Mouse (Mus musculus): Measurements from ENCODE around the gene Lnx1. TPM values are rescaled to one million over a fixed set of nuclear protein-coding genes. Genes with fewer than 3 reads are reported as not detected.

Lnx1 gene
- 4.3 and 5.0 TPM in 2 replicates for total RNA-seq (2021)
- long read RNA-seq, partial matches to known transcripts: 1 of 5 reads
- long read RNA-seq, other reads (novel, unspliced or antisense): 0 of 5 reads

DNA sequence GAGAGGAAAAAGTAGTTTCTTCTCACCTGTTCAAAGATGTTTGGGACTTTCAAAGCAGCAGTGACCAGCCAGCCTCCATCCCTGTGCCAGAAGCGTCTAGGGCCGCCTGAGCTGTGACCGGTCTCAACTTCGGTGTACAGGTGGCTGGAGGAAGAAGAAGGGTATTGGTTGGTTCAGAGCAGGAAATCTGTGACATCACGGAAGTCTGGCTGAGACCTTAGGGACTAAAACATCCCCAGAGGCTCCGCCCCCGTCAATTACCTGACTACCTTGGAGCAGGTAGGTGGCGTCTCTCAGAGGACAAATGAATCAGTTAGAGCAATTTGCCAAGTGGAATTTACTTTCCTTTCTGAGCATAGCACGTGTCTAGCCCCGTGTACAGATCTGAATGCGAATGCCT is at the start of gene Lnx1:
Gene Lnx1, minus strand, starts transcription at position 147 of the 400 bp plus-strand sequence.
- DNase-seq: no peak

DNA sequence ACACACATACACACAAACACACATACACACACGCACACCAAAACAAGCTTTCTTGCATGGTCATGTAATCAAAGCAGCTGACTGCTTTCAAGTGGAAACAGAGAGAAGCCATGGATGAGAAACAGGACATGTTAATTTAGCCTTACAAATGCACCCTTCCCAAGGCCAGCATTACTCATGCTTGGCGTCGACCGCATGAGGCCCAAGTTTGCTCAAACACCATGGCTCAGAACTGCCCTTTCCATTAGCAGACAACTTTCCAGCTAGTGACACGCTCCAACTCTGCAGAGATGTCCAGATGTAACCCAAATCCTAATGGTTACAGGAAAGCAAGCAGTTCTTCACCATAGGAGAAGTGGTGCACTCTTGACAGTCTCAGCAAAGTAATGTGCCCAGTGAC is 47.8 kb upstream of the Lnx1 start:
- DNase-seq: peak; percentile 53

DNA sequence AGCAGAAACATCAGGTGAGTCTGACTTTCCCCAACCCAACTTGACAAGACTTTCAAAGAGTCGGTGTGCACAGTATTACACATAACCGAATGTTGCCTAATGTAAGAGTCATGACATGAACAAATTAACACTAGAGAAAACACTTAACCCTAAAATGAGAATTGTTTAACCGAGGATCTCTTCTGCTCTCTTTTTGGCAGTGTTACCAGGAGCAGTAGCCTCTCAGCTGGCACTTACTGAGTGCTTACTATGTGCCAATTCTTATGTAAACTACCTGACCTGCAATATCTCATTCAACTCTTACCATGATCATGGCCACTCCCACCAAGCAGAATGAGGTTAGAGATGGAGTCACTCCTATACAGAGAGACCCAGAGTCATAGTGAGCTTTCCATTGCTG is 44.8 kb upstream of the Lnx1 start:
- DNase-seq: no peak

DNA sequence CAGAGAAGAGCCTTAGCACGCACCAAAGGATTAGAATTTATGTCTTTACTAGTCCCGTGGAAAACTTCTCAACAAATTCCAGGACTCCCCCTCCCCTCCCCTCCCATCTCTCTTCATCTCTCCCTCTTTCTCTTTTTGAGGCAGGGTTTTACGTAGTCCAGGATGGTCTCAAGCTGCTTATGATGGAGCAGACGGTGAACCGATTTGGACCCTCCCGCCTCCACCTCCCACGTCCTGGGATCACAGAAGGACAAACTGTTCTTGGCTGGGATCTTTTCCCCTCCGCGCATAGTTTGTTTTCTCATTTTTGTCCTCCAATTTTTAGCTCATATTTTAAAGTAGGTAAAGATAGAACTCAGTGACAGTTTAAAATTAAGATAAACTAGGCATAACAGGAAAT is 38.2 kb upstream of the Lnx1 start:
- no peak for DNase-seq

DNA sequence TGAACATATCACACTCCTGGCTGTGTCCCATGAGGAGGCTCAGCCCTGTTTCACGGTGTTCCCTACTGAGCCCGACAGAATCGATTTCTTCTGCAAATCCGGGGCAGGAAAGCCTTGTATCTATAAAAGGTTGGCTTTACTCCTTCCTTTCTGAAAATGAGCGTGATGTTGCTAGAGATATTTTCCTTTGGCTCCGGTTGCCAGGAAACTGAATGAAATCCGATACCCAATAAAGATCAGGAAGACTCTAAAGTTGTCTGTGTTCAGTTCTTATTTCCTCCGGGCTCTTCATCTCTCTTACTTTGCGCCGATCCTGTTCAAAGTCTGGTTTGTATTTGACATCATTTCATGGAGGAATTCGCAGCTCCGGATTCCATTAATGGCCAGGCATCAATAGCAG is 36.7 kb upstream of the Lnx1 start:
- DNase-seq: no peak

DNA sequence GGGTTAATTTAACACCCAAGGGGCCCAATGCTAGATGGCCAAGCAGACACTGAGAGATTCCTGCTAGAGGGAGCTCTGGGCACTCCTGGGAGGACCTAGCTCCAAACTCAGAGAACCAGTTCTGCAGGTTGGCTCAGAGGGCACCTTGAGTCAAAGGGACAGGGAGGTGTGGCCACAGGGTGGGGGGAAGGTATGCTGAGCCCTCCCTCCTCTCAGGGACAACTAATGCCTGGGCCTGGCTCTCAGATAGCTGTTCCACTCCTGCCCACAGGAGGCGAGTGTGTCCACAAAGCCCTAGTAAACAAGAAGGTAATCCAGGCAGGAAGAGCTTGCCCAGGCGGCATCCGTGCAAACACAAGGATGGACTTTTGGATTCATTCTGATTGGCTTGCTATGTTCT is 35.6 kb upstream of the Lnx1 start:
- no peak for DNase-seq

DNA sequence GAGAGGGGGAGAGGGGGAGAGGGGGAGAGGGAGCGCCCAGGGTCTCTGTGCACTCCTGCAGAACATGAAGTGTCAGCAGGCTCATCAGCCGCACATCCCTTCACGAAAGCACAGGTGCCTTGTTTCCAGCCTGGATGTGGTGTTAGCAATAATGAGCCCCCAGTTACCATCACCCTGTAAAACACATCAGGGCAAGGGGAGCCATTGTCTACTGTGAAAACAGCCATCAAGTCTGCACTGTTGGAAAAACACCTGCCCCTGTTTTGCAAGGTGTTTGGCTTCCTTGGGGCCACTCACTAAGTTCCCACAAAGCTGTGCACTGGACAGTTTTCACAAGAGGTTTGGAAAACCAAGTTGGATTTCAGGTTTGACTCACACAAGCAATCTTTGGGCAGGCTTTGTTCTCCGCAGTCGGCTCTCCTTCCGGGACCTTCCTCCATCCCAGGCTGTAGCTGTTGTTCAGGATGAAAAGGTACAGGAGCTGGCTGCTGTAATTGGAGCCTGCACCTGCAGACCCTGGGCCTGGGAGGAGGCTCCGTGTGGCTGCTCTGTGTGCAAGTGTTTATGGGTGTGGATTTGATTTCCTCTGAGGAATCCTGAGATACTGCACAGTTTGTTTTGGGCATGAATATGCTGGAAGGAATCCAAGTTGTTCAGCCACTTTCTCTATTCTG is 31.3 kb upstream of the Lnx1 start:
- no peak for DNase-seq

DNA sequence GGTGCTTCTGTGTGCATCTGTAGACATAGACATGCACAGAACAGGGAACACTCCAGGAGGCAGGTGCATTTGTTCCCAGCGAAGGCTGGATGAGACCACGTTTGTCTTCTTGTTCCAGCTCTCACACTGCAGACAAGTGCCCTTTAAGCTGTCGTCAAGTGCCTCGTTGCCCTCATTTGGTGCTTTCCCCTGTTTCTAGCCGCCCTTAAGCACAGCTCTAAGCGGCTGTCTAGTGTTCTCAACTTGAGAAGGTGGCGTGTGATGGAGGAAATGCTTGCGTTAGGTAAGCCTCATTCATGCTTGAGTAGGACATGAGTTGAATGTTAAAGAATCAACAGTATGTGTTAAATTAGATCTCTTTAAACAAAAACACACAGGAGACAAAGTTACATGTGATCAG is 29.9 kb upstream of the Lnx1 start:
- DNase-seq: no peak

DNA sequence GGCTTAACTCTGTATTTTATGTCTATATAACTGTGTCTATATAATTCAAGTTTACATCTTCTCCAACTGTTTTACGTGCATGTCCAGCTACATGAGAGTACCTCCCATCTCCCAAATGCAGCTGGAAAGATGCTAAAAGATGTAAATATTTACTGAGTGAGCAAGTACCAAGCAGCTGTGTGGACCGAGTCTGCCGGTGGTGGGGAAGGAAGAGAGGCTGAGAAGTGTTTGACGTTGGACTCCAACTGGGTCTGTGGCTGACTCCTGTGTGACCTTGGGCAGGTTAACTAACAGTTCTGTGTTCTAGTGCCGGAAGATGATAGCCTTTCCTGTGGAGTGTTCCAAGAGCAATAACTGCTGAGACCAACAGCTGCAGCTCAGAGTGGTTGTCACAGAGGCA is 27.9 kb upstream of the Lnx1 start:
- no peak for DNase-seq

DNA sequence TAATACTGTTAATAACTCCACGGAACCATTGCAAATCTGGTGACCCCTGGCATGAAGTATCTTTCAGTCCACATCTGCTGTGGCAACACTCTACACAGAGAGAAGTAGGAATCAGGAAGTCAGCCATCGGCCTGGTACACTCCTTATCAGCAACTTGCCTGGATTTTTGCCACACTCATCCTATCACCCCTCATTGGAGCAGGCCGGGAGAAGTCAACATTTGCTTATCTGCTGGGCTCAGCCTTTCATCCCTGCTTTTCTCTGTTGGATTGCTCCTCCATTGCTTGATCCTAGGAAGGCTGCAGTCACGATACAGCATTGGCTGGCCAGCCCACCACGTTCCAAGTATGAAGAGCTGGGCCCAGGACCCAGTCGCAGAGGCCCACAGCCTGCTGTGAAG is 26.9 kb upstream of the Lnx1 start:
- no peak for DNase-seq

DNA sequence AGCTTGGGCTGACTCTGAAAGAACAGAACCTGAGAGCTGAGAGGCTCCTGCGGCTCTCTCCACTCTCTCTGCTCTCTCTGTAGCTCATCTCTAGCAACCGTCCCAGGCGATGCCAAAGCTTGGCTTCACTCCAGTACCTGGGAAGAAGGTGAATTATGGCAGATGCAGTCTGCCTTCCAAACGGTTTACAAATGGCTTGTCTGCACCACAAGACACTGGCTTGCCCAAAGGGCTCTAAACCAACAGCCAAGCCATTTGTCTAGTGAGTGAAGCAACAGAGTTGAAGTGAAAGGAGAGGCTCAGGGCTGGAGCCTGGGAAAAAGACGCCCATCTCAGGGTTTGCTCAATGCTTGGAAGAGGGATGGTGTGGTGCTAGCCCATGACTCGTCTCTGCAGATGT is 25.5 kb upstream of the Lnx1 start:
- no peak for DNase-seq

DNA sequence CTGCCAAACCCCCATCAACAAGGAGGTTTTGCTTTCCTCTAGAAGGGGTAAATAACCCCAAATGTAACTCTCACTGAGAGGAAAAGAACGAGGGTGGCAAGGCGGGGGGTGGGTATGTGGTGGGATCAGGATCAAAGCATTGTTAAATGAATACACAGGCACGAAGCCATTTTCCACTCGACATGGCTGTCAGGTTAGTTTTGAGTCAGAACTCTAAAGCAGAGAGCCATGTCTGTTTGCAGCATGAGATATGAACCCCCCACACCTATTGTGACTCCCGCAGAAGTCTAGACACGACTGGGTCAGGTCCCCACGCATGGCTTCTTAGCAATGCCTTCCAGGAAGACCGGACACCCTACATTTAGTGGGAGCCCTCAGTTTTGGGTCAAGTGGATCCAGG is 24.6 kb upstream of the Lnx1 start:
- no peak for DNase-seq

DNA sequence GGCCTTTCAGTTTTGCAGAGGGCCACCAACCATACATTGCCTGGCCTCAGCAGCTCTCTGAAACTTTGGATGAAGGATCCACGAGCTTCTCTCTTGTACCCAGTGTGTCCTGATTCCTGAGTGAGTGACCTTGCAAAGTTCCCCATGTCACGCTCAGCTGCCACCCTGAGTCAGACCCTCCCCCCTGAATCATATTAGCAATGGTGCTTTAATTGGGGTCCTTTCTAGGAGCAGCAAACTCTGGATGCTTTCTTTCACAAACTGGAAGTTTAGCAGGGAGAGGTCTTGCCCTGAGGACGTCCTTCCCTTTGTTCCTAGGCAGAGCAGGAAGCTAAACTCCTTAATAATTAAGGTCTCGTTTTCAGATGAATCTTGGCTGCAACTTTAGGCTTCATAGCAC is 22.8 kb upstream of the Lnx1 start:
- DNase-seq: no peak

DNA sequence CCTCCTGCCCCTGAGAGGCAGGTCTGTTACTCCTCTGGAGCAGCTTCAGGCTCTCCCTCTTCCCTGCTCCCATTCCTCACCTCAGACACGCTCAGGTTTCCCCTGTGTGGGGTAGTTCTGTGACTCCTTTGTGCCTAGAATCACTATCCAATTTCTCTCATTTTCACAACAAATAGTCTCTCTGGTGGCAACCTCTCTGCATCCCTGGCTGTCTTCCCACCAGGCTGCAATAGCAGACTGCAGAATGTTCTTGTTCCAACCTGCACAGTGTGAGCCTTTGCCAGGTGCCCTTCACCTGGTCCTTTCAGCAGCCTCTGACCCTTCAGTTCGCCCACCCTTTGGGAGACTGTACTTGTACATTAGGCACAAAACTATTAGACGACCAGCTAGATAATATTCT is 19.1 kb upstream of the Lnx1 start:
- no peak for DNase-seq

DNA sequence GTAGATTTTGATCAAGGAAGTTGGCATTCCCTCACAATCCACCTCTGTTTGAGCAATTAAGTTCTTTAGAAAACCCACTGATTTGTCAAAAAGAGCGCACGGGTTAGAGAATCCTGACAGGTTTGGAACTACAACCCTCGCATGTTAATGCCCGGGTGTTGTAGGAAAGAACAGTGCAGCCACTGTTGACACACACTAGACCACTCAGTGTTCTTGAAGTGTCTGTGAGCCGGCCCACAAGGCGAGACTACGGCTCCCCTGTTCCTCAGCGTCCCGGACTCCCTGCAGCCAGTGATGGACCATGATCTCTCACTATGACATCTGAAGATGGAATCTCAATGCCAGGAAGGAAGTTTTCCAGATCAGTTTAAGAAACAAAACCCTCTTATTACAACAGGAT is 17.9 kb upstream of the Lnx1 start:
- no peak for DNase-seq

DNA sequence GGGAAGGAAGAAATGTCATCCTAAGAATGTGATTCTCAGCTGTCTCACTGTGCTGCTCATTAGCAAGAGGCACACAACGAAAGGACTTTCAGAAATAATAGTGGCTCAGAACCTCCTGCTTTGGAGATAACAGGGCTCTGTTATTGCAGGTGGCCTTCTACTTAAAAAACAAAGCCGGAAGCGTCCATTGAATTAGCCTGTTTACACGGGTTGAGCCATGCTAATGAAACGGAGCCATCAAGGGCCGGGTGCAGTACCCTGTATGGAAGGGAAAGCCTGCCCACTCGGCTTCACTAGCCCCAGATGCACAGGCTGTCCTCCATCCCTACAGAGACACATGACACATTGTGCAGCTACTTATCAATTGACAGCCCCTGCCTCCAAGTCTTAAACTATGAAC is 13.5 kb upstream of the Lnx1 start:
- no peak for DNase-seq

DNA sequence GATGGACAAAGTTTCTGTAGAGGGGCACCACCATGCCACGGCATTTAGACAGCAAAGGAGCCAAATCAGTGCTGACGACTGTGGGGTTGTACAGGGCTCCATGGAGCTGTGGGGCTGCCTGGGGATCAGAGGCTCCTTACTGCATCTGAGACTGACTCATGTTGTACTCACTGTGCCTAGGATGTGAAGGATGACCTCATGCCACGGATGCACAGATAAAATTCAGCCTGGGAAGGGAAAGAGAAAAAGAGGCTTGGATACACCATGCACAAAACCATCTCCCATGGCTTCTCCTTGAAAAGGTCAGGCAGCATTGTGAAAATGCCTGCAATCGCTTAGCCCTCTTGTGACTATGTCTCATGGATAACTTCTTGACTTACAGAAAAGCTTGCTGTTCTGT is 10.1 kb upstream of the Lnx1 start:
- no peak for DNase-seq

DNA sequence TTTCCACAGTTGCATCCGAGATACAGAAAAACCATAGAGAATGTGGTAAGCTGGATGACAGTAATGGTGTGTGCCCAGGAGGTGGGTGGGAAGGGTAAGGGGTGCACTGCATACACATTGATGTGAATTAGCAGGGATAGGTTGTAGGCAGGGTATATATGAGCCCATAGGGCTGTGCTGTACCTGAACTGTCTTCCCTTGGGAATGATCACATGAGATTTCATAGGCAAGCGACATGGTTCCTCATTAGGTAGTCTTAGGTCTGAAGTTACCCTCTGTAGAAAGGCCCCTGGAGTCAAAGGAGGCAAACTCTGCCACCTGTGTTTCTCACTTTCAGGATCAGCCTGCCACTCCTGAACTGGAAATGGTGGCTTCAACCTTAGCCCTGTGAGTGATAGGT is 9.3 kb upstream of the Lnx1 start:
- DNase-seq: no peak

DNA sequence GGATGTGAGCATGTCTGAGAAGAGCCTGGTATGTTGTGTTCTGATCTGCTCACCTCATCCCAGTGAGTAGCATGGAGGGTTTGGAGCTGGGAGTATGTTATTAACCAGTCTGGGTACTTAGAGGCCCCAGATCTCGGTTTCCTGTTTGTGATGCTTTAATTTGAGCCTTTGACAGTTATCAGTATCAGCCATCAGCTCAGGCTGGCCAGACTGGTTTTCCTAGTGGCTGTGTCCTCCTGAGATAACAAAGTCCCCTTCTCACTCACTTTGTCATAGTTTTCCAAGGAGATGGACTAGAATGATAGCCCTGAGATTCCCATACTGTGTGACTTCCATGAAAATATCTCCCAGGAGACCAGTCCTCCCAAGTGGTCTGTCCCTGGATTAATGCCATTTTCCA is 8.3 kb upstream of the Lnx1 start:
- no peak for DNase-seq

DNA sequence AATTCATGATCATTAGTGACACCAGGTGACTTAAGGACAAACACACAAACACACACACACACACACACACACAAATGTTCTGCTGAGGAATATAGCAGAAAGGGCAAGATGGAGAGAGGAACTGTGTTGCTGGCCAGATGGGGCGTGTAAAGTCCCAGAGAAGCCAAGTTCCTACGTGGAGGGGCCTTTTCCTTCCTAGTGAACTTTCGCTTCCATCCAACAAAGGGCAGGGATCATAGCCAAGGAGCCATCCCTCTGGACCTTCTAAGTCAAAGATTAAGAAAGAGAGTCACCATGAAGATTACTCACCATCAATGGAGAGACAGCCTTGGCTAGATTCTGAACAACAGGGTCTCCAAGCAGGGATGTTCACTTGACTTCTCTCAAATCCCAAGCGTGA is 7.5 kb upstream of the Lnx1 start:
- DNase-seq: no peak

DNA sequence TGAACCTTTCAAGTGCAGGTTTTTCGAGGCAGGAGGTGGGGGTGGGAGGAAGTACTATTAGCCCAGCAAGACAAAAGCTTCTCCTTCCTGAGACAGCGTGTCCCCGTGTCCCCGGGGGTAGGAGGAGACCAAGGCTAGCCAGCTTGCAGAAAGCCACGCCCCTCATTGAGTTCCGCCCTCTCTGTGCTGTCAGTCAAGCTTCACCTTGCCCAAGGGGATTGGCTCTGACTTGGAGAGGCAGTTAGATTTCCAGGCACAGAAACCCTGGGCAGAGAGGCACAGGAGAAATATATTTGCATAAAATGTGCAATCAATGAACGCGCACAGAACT is 1.7 kb upstream of the Lnx1 start:
- peak; percentile 81 for DNase-seq

DNA sequence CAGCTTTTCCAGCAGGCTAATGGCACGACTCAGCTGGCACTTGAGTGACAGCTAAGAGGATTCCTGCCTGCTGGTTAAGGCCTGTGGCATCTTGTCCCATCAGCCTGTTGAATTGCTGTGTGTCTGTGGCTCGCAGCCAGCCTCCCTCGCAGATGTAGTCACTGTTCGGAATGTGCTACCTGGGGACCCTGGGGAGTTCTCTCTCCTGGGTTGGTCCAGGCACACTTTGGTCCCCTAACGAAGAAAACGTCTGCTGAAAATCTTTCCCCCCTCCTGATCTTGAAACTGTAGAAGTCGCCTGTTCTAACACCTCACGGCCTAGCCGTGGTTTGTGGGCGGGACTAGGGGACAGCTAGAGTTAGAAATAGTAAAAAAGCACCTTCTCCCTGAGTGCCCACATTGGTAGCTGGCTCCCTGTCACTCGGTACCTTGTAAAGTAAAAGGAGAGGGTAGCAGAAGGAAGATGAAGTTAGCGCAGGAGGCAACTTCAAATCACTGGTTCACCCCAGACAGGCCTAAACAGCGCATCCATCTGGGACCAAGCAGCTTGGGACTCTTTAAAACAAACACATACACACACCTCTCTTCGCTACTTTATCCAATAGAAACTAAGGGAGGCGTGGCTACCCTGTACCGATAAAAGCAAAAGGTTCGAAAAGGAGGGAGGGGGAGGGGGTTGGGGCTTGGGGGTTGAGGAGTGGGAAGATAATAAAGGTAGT is 1.2 kb upstream of the Lnx1 start:
- peak; percentile 15 for DNase-seq

DNA sequence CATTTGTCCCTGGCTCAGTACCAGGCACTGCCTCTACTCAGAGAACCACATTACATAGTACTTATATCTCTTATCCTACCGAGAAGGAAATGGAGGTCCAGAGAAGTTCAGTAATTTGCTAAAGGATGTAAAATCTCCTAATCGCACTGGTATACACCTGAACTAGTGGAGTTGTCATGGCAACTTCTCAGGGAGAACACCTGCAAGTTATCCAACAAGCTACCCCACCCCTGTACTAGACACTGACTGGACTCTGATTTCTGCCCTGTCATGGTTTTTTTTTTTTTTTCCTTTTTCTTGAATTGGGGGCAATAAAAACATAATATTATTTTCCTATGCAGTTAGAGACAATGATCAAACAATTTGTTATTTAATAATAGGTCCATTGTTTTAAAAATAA is 1.8 kb downstream of the Lnx1 start:
- no peak for DNase-seq

DNA sequence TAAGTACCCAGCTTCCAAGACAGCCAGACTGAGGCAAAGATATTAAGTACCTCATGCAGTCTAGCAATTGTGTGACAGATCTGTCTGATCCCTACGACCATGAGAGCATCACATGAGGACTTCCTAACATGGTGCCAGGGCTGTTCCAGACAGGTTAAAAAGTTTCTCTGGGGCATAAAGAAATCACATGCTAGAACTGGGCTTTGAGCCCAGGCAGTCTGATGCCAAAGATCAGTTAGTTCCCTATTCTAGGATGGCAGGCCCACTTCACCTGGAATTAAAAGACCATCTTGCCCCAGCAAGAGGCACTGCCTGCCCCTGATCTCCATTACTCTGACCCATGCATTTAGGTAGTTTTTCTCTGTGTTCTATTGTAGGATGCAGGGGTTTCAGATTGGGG is 3.0 kb downstream of the Lnx1 start:
- no peak for DNase-seq

DNA sequence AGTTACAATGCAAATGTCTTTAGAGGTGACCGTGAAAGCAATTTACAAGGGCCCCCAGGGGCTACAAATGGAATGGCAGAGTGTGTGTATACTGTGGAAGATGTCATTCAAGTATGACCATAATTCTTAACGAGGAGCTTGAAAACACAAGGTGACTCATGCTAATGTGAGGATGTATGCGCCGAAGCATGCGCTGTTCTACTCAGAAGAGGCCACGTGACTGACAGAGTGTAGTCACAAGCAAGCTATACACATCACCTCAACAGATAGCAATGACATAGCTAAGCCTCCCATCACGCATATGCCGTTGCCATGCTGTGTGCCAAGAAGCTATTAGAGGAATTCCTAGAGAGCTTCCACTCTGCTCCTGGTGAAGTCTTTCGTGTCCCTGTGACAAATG is 5.2 kb downstream of the Lnx1 start:
- no peak for DNase-seq

Measured in adrenal gland, postnatal 25 days (tissue).